Mouse (Mus musculus) bone marrow macrophage, adult 2 months (primary cell): ENCODE measurements around the gene Sytl5. TPM values are rescaled to one million over a fixed set of nuclear protein-coding genes. Genes with fewer than 3 reads are reported as not detected.

Source experiments
- H3K27ac ChIP-seq: 2 replicates; pipeline ENCODE4 v1.5.1; 2012; ENCODE audit warnings: low read depth, low read length; ENCODE audit not compliant: insufficient read depth
- H3K4me1 ChIP-seq: 2 replicates; pipeline ENCODE4 v1.6.1; 2012; ENCODE audit warnings: low read length; ENCODE audit not compliant: control insufficient read depth, insufficient read depth
- H3K4me3 ChIP-seq: 2 replicates; pipeline ENCODE4 v1.5.1; 2012; ENCODE audit warnings: mild to moderate bottlenecking, low read length, moderate library complexity; ENCODE audit not compliant: insufficient read depth
- CTCF ChIP-seq: IDR thresholded peaks from 2 replicates; pipeline ENCODE4 v1.5.1; 2012; ENCODE audit warnings: low read depth, mild to moderate bottlenecking, low read length, moderate library complexity
- POLR2A ChIP-seq: IDR thresholded peaks from 2 replicates; pipeline ENCODE4 v1.6.1; 2012; ENCODE audit warnings: mild to moderate bottlenecking, low read depth, low read length, borderline replicate concordance
- polyA plus RNA-seq: library from polyadenylated mRNA; stranded (reverse); fragments of >200 nt; gene quantifications from 2 replicates; pipeline ENCODE4 v1.2.4, GENCODE M21; 2012; ENCODE audit not compliant: missing spikeins, insufficient read depth, insufficient read length

Gene Sytl5
- polyA plus RNA-seq, 1 experiment = not detected

GRCm38 (mm10) chrX:10007675-10008270 lies 122.4 kb downstream of the Sytl5 start:
- Histone ChIP-seq H3K4me3 (no peak overlapping the region), H3K27ac (no peak overlapping the region), H3K4me1 (no peaks in the 10 kb centered on the region)
- TF ChIP-seq POLR2A (no peak), CTCF (no peak)

GRCm38 (mm10) chrX:10010202-10010601 lies 124.8 kb downstream of the Sytl5 start:
- no peak overlapping the region for H3K4me3 ChIP-seq
- no peaks in the 10 kb centered on the region for H3K4me1 ChIP-seq
- no peak overlapping the region for H3K27ac ChIP-seq
- no peak for TF ChIP-seq CTCF
- no peak for TF ChIP-seq POLR2A

- no peak for TF ChIP-seq CTCF
- no peak for TF ChIP-seq POLR2A
- Histone ChIP-seq H3K27ac (no peak overlapping the region), H3K4me1 (no peaks in the 10 kb centered on the region), H3K4me3 (no peak overlapping the region)
These were observed 149.2 kb downstream of the Sytl5 start for GRCm38 (mm10) chrX:10034666-10035065.

Other genes starting within 250 kb of the Sytl5 start
- gene Dynlt3, start 222.6 kb upstream of the Sytl5 start, polyA plus RNA-seq = 102 and 105 TPM in 2 replicates
- not detected in 2 replicates for gene Hypm, start 38.7 kb upstream of the Sytl5 start, polyA plus RNA-seq
- not detected in 2 replicates for gene H2al3, start 35.9 kb upstream of the Sytl5 start, polyA plus RNA-seq
- gene Srpx, start 232.1 kb downstream of the Sytl5 start, polyA plus RNA-seq = not detected in 2 replicates